12 mouse cellular contexts compared by ENCODE assay signal in the genomic region with DNA sequence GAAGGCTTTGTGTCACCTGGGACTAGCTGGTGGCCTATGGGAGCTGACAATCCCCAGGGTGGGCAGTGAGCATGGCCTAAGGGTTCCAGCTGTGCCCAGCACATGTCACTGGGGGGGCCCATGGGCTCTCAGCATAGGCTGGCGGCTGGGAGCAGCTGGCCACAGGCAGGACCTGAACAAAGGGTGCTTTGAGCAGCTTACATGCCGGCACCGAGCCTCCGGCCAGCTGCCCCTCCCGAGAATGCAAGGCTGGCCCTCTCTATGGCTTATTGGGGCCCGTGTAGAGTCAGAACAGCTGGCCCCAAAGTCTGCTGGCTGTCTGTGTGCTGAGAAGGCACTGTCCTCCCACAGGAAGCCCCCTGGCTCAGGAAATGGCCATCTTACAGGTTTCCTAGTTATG.
DNase-seq lines count a peak whose midpoint lies in the region; ATAC-seq lines count a peak whose summit lies in the region.
"Had no signal": no experiment of that assay in that cellular context is flagged by ENCODE, and none has a peak within 500 bp of the region (broad histone marks: within the 10 kb centered on the region; RNA-seq: fewer than 3 reads in every experiment).

No protein-coding gene starts in this region.

- H3K27me3 ChIP-seq in intestine, embryonic 15.5 days (replicated peaks), result no peaks in the 10 kb centered on the region
- H3K27me3 ChIP-seq in intestine, embryonic 16.5 days (replicated peaks; ENCODE audit: control insufficient read depth, insufficient read depth, low read length), result no peaks in the 10 kb centered on the region
- H3K27me3 ChIP-seq in liver, embryonic 11.5 days (replicated peaks; ENCODE audit: control insufficient read depth, insufficient read depth, low read length), result no peaks in the 10 kb centered on the region
- H3K27me3 ChIP-seq: heart, embryonic 15.5 days had no signal

- WGBS in intestine, embryonic 15.5 days, result 58% methylated on average over 6 of the region's 6 CpGs
- WGBS in intestine, embryonic 16.5 days, result 35% methylated on average over 6 of the region's 6 CpGs
- 69% methylated on average over 6 of the region's 6 CpGs for WGBS in liver, embryonic 11.5 days

- no peak overlapping the region for H3K9ac ChIP-seq in intestine, embryonic 15.5 days
- no peak overlapping the region for H3K9ac ChIP-seq in intestine, embryonic 16.5 days (ENCODE audit: low read depth, low read length)
- H3K9ac ChIP-seq in liver, embryonic 11.5 days (ENCODE audit: low read depth, low read length), result no peak overlapping the region
- H3K9ac ChIP-seq: heart, embryonic 15.5 days had no signal

- peaks cover 2% of the 10 kb centered on the region; the same call in 1 of the 2 replicates for H3K4me1 ChIP-seq in intestine, embryonic 15.5 days (replicated peaks)
- H3K4me1 ChIP-seq in intestine, embryonic 16.5 days (ENCODE audit: control insufficient read depth, insufficient read depth, low read length), result peaks cover 2% of the 10 kb centered on the region; the same call in 1 of the 2 replicates
- no peaks in the 10 kb centered on the region for H3K4me1 ChIP-seq in liver, embryonic 11.5 days (replicated peaks; ENCODE audit: control insufficient read depth, insufficient read depth, low read length)

- no peaks in the 10 kb centered on the region for H3K9me3 ChIP-seq in intestine, embryonic 15.5 days
- no peaks in the 10 kb centered on the region for H3K9me3 ChIP-seq in intestine, embryonic 16.5 days (ENCODE audit: control insufficient read depth, low read length)
- H3K9me3 ChIP-seq in liver, embryonic 11.5 days (ENCODE audit: control insufficient read depth, low read length), result no peaks in the 10 kb centered on the region
- H3K9me3 ChIP-seq: heart, embryonic 15.5 days had no signal

- ATAC-seq in intestine, embryonic 15.5 days, result 0 out of 2 replicates have a peak, but pooled peaks have one; percentile 39
- ATAC-seq in intestine, embryonic 16.5 days, result no peak
- ATAC-seq in liver, embryonic 11.5 days (replicated peaks; ENCODE audit: low FRiP score), result no peak

- H3K4me2 ChIP-seq in intestine, embryonic 15.5 days (replicated peaks), result no peak overlapping the region
- H3K4me2 ChIP-seq in intestine, embryonic 16.5 days (ENCODE audit: low read depth, low read length), result no peak overlapping the region
- H3K4me2 ChIP-seq in liver, embryonic 11.5 days, result no peak overlapping the region
- H3K4me2 ChIP-seq: heart, embryonic 15.5 days had no signal

- no peak overlapping the region for H3K27ac ChIP-seq in intestine, embryonic 15.5 days
- H3K27ac ChIP-seq in intestine, embryonic 16.5 days (ENCODE audit: low read length), result no peak overlapping the region
- H3K27ac ChIP-seq in liver, embryonic 11.5 days (ENCODE audit: low read depth, low read length), result no peak overlapping the region
- H3K27ac ChIP-seq: heart, embryonic 15.5 days had no signal

- H3K36me3 ChIP-seq in intestine, embryonic 15.5 days, result no peaks in the 10 kb centered on the region
- H3K36me3 ChIP-seq in intestine, embryonic 16.5 days (ENCODE audit: control insufficient read depth, insufficient read depth, low read length), result no peaks in the 10 kb centered on the region
- no peaks in the 10 kb centered on the region for H3K36me3 ChIP-seq in liver, embryonic 11.5 days (ENCODE audit: control insufficient read depth, insufficient read depth, low read length)
- H3K36me3 ChIP-seq: heart, embryonic 15.5 days had no signal

- H3K4me3 ChIP-seq in intestine, embryonic 15.5 days (replicated peaks), result no peak overlapping the region
- no peak overlapping the region for H3K4me3 ChIP-seq in intestine, embryonic 16.5 days (ENCODE audit: low read length)
- no peak overlapping the region for H3K4me3 ChIP-seq in liver, embryonic 11.5 days (ENCODE audit: low read depth, low read length)
- H3K4me3 ChIP-seq: heart, embryonic 15.5 days had no signal

- DNase-seq in embryo, embryonic 11 days, result peak; percentile 33
- DNase-seq in embryo, embryonic 9.5 days (ENCODE audit: extremely low spot score), result no peak
- peak; percentile 14 for DNase-seq in right cerebral cortex, postnatal 4 days
- DNase-seq in right cerebral cortex, postnatal 25 days, result no peak
- no peak for DNase-seq in thymus, adult 18-20 months
- no peak for DNase-seq in liver, embryonic 11.5 days (ENCODE audit: low spot score)
- DNase-seq: adrenal gland, adult 2 months; kidney, postnatal 36 days; lung, adult 2 months had no signal

Comparison
In these comparisons a context has a peak if more than half of its experiments do, and no peak if none do; other contexts are left out.
1. DNase-seq: peak in embryo, embryonic 11 days (single experiment) and right cerebral cortex, postnatal 4 days (single experiment); none in embryo, embryonic 9.5 days (single experiment), right cerebral cortex, postnatal 25 days (single experiment), thymus, adult 18-20 months (0 of 2) and liver, embryonic 11.5 days (single experiment).